ENCODE assay signal across 17 mouse cellular contexts in the genomic region with DNA sequence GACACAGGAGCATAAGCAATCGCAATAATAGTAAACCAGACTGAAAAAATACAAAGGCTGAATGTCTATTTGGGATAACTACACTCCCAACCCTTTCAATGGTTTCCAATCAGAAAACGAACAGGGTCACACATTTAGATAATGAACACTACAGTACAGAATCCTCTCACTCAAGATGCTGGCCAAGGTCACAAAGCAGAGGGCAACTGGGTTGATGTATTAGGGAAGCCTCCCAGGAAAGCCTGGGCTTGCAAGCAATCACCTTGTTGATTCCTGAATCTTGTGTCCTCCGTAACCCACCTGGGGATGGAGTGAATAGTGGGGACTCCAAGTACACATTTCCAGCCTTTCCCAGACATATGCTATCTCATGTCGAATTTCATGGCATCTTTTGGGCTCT. TPM values are rescaled to one million over a fixed set of nuclear protein-coding genes. Genes with fewer than 3 reads are reported as not detected.
DNase-seq lines count a peak whose midpoint lies in the region; ATAC-seq and TF ChIP-seq lines count a peak whose summit lies in the region.
"Had no signal": no experiment of that assay in that cellular context is flagged by ENCODE, and none has a peak within 500 bp of the region (broad histone marks: within the 10 kb centered on the region; RNA-seq: fewer than 3 reads in every experiment).

No protein-coding gene starts in this region.

- TF ChIP-seq CTCF in E14TG2a.4 (conservative IDR thresholded peaks at IDR 0.05; ENCODE audit: low read length) = no peak

- H3K27ac ChIP-seq in intestine, embryonic 16.5 days (ENCODE audit: low read length) = peak overlapping the region; percentile 66
- H3K27ac ChIP-seq in intestine, embryonic 15.5 days = no peak overlapping the region
- H3K27ac ChIP-seq in midbrain, embryonic 13.5 days = no peak overlapping the region
- H3K27ac ChIP-seq: embryonic facial prominence, embryonic 10.5 days; forebrain, embryonic 10.5 days; hindbrain, embryonic 10.5 days; hindbrain, embryonic 14.5 days had no signal

- no peaks in the 10 kb centered on the region for H3K27me3 ChIP-seq in intestine, embryonic 16.5 days (replicated peaks; ENCODE audit: control insufficient read depth, insufficient read depth, low read length)
- no peaks in the 10 kb centered on the region for H3K27me3 ChIP-seq in intestine, embryonic 15.5 days (replicated peaks)
- no peaks in the 10 kb centered on the region for H3K27me3 ChIP-seq in E14TG2a.4 (ENCODE audit: insufficient read depth, low read length)
- H3K27me3 ChIP-seq in midbrain, embryonic 13.5 days = peaks cover 8% of the 10 kb centered on the region; the same call in 1 of the 2 replicates

- 85% methylated on average over 4 of the region's 4 CpGs for WGBS in intestine, embryonic 16.5 days
- WGBS in intestine, embryonic 15.5 days = 87% methylated on average over 4 of the region's 4 CpGs
- 92% methylated on average over 4 of the region's 4 CpGs for WGBS in midbrain, embryonic 13.5 days

- no peak for ATAC-seq in intestine, embryonic 16.5 days
- ATAC-seq in intestine, embryonic 15.5 days = no peak
- ATAC-seq in midbrain, embryonic 13.5 days = no peak
- ATAC-seq: forebrain, embryonic 14.5 days had no signal

- no peak overlapping the region for H3K4me3 ChIP-seq in intestine, embryonic 16.5 days (ENCODE audit: low read length)
- no peak overlapping the region for H3K4me3 ChIP-seq in intestine, embryonic 15.5 days (replicated peaks)
- H3K4me3 ChIP-seq in E14TG2a.4 (replicated peaks; ENCODE audit: low read length) = peak overlapping the region; percentile 45
- H3K4me3 ChIP-seq in midbrain, embryonic 13.5 days (replicated peaks) = no peak overlapping the region
- H3K4me3 ChIP-seq: embryonic facial prominence, embryonic 10.5 days; forebrain, embryonic 10.5 days; hindbrain, embryonic 10.5 days had no signal

- DNase-seq in ES-CJ7 (ENCODE audit: low read depth, low spot score) (peak; percentile 60), ZHBTc4 (ENCODE audit: low read depth, low spot score) (peak; percentile 50)
- no peak for DNase-seq in frontal cortex, postnatal 14 days (ENCODE audit: low spot score in 2 of 2)
- DNase-seq in left cerebral cortex, postnatal 10 days (ENCODE audit: extremely low spot score in 1 of 2, low spot score in 2 of 2) = no peak
- DNase-seq: adrenal gland, postnatal 25 days; cerebellum, postnatal 10 days; gastrocnemius, postnatal 10 days had no signal

- no peak overlapping the region for H3K4me2 ChIP-seq in intestine, embryonic 16.5 days (ENCODE audit: low read depth, low read length)
- H3K4me2 ChIP-seq in intestine, embryonic 15.5 days (replicated peaks) = no peak overlapping the region
- H3K4me2 ChIP-seq in midbrain, embryonic 13.5 days (replicated peaks) = no peak overlapping the region
- H3K4me2 ChIP-seq: hindbrain, embryonic 14.5 days had no signal

- intact Hi-C loops in left cerebral cortex, postnatal 10 days (cut with DNase I) = no loop called here

- no peak overlapping the region for H3K9ac ChIP-seq in intestine, embryonic 16.5 days (ENCODE audit: low read depth, low read length)
- H3K9ac ChIP-seq in intestine, embryonic 15.5 days = no peak overlapping the region
- H3K9ac ChIP-seq in midbrain, embryonic 13.5 days (replicated peaks) = no peak overlapping the region
- H3K9ac ChIP-seq: hindbrain, embryonic 14.5 days had no signal

- H3K36me3 ChIP-seq in intestine, embryonic 16.5 days (ENCODE audit: control insufficient read depth, insufficient read depth, low read length) = no peaks in the 10 kb centered on the region
- no peaks in the 10 kb centered on the region for H3K36me3 ChIP-seq in intestine, embryonic 15.5 days
- H3K36me3 ChIP-seq in E14TG2a.4 (ENCODE audit: insufficient read depth, low read length) = peaks cover 88% of the 10 kb centered on the region
- H3K36me3 ChIP-seq in midbrain, embryonic 13.5 days = no peaks in the 10 kb centered on the region
- H3K36me3 ChIP-seq: embryonic facial prominence, embryonic 10.5 days; forebrain, embryonic 10.5 days; hindbrain, embryonic 10.5 days had no signal

- no peaks in the 10 kb centered on the region for H3K9me3 ChIP-seq in intestine, embryonic 16.5 days (ENCODE audit: control insufficient read depth, low read length)
- H3K9me3 ChIP-seq in intestine, embryonic 15.5 days = no peaks in the 10 kb centered on the region
- H3K9me3 ChIP-seq in E14TG2a.4 (ENCODE audit: low read length) = peaks cover 70% of the 10 kb centered on the region
- no peaks in the 10 kb centered on the region for H3K9me3 ChIP-seq in midbrain, embryonic 13.5 days
- H3K9me3 ChIP-seq: embryonic facial prominence, embryonic 10.5 days; forebrain, embryonic 10.5 days; G1E; hindbrain, embryonic 10.5 days had no signal

- peaks cover 14% of the 10 kb centered on the region for H3K4me1 ChIP-seq in intestine, embryonic 16.5 days (ENCODE audit: control insufficient read depth, insufficient read depth, low read length)
- H3K4me1 ChIP-seq in intestine, embryonic 15.5 days (replicated peaks) = peaks cover 5% of the 10 kb centered on the region; the same call in 1 of the 2 replicates
- peaks cover 71% of the 10 kb centered on the region for H3K4me1 ChIP-seq in E14TG2a.4 (replicated peaks; ENCODE audit: low read depth, low read length)
- H3K4me1 ChIP-seq in midbrain, embryonic 13.5 days (replicated peaks) = peaks cover 11% of the 10 kb centered on the region

RNA-seq across cellular contexts. Expression of a gene that starts 5.6 kb away (rescaled TPM):
- polyA plus RNA-seq in intestine, embryonic 16.5 days (2015; fragmentation: Nextera tagmentation; extraction: Ambion mirVana) = 121 and 130 TPM in 2 replicates
- 98.5 and 102 TPM in 2 replicates for polyA plus RNA-seq in intestine, embryonic 15.5 days (2015; fragmentation: Nextera tagmentation; extraction: Ambion mirVana)
- polyA plus RNA-seq in midbrain, embryonic 13.5 days (2015; fragmentation: Nextera tagmentation; extraction: Ambion mirVana) = 135 and 141 TPM in 2 replicates
- 100 to 1,000 TPM; 376 to 387 TPM for total RNA-seq in left cerebral cortex, postnatal 10 days (2021)

Comparison
In these comparisons a context has a peak if more than half of its experiments do, and no peak if none do; other contexts are left out.
1. DNase-seq: peak in ES-CJ7 (single experiment) and ZHBTc4 (single experiment); none in frontal cortex, postnatal 14 days (0 of 2) and left cerebral cortex, postnatal 10 days (0 of 2).